Mouse (Mus musculus): ENCODE results near the gene Prkce. TPM values are rescaled to one million over a fixed set of nuclear protein-coding genes. Genes with fewer than 3 reads are reported as not detected.

Prkce gene
- polyA plus RNA-seq, 1 experiment from 2014 or later: 5.5 TPM

DNA sequence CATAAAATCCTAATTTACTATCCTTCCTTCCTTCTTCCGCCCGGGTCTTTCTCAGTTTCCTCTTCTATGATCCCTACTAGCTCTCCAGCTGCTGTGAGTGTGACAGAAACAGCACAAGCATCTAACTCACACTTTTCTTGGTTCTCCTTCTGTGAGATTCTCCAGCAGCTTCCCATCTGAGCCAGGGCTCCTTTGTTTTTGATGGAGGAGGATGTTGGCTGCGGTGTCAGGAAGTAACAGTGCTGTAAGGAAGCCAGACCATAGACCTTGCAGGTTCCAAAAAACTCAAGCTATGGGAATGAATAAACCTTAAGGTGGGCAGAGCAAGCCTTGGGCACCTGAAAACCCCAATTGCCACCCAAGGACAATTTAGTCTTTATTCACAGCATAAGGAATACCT is 537.7 kb downstream of the Prkce start:
- no peak overlapping the region for H3K9ac ChIP-seq (replicated peaks; ENCODE audit: low read length)
- WGBS: 66% methylated on average over 3 of the region's 3 CpGs
- no peak overlapping the region for H3K27ac ChIP-seq (ENCODE audit: low read length)
- ATAC-seq (ENCODE audit: low FRiP score, low TSS enrichment): no peak
- H3K4me3 ChIP-seq (ENCODE audit: low read length): no peak overlapping the region
- H3K36me3 ChIP-seq (ENCODE audit: insufficient read depth, low read length): no peaks in the 10 kb centered on the region
- no peak overlapping the region for H3K4me2 ChIP-seq (replicated peaks; ENCODE audit: low read depth, low read length)
- no peaks in the 10 kb centered on the region for H3K4me1 ChIP-seq (ENCODE audit: insufficient read depth, low read length)
- H3K27me3 ChIP-seq (ENCODE audit: insufficient read depth, low read length): no peaks in the 10 kb centered on the region
- H3K9me3 ChIP-seq (ENCODE audit: low read length): no peaks in the 10 kb centered on the region

DNA sequence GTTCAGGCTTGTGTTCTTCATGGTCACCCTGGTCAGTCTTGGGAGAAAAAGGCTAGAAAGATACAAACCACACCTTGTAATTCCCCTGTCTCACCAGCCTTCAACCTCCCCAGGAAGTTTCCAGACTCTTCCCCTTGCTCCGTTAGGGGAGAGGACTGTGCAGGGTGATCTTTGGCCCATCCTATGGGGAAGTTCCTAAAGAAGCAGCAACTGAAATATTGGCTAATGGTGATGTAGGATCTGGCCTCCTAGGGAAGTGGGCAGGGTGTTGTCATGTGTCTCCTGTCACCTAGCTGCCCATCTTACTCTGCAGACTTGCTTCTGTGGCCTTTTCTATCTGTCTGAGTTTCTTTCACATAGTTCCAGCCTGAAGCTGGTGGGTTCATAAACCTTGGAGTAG is 538.9 kb downstream of the Prkce start:
- no peak for ATAC-seq (ENCODE audit: low FRiP score, low TSS enrichment)
- Histone ChIP-seq H3K9me3 (ENCODE audit: low read length) (no peaks in the 10 kb centered on the region), H3K27me3 (ENCODE audit: insufficient read depth, low read length) (no peaks in the 10 kb centered on the region), H3K4me1 (ENCODE audit: insufficient read depth, low read length) (no peaks in the 10 kb centered on the region), H3K4me3 (ENCODE audit: low read length) (no peak overlapping the region), H3K9ac (replicated peaks; ENCODE audit: low read length) (no peak overlapping the region), H3K4me2 (replicated peaks; ENCODE audit: low read depth, low read length) (no peak overlapping the region), H3K27ac (ENCODE audit: low read length) (no peak overlapping the region), H3K36me3 (ENCODE audit: insufficient read depth, low read length) (no peaks in the 10 kb centered on the region)
- WGBS: 70% methylated on average over 1 of the region's 1 CpGs

Other genes starting within 250 kb of the Prkce start
- 21.0 and 22.3 TPM in 2 replicates for gene Srbd1, start 22.6 kb upstream of the Prkce start, polyA plus RNA-seq (2015; fragmentation: Nextera tagmentation; extraction: Ambion mirVana)